13 mouse cellular contexts compared by ENCODE assay signal in genomic region chr4:125502861-125503260, GRCm38 (mm10). TPM values are rescaled to one million over a fixed set of nuclear protein-coding genes. Genes with fewer than 3 reads are reported as not detected.
DNase-seq lines count a peak whose midpoint lies in the region; ATAC-seq and TF ChIP-seq lines count a peak whose summit lies in the region.
"Had no signal": no experiment of that assay in that cellular context is flagged by ENCODE, and none has a peak within 500 bp of the region (broad histone marks: within the 10 kb centered on the region; RNA-seq: fewer than 3 reads in every experiment).

No protein-coding gene starts in this region.

- H3K27me3 ChIP-seq in limb, embryonic 14.5 days (ENCODE audit: control insufficient read depth, insufficient read depth, low read length) = peaks cover 14% of the 10 kb centered on the region; the same call in 1 of the 2 replicates

- no peaks in the 10 kb centered on the region for H3K4me1 ChIP-seq in limb, embryonic 14.5 days (ENCODE audit: control insufficient read depth, insufficient read depth, low read length)
- H3K4me1 ChIP-seq: embryonic facial prominence, embryonic 15.5 days; lung, embryonic 15.5 days had no signal

- ATAC-seq in limb, embryonic 14.5 days (ENCODE audit: low FRiP score, low read depth) = no peak
- ATAC-seq: Patski had no signal

- no peaks in the 10 kb centered on the region for H3K36me3 ChIP-seq in limb, embryonic 14.5 days (ENCODE audit: control insufficient read depth, insufficient read depth, low read length)
- H3K36me3 ChIP-seq: embryonic facial prominence, embryonic 15.5 days; hindbrain, embryonic 15.5 days; lung, embryonic 15.5 days had no signal

- no peak overlapping the region for H3K4me2 ChIP-seq in limb, embryonic 14.5 days (replicated peaks; ENCODE audit: low read depth, low read length, severe bottlenecking)
- H3K4me2 ChIP-seq: embryonic facial prominence, embryonic 15.5 days; hindbrain, embryonic 15.5 days; lung, embryonic 15.5 days had no signal

- TF ChIP-seq POLR2A in limb, embryonic 14.5 days (IDR thresholded peaks at IDR 0.05; ENCODE audit: borderline replicate concordance, extremely low read depth, insufficient read depth, insufficient read length) = no peak

- DNase-seq in adrenal gland, adult 2 months = peak; percentile 39
- DNase-seq in adrenal gland, adult 8-10 months = no peak
- peak; percentile 54 for DNase-seq in kidney, postnatal 14 days
- DNase-seq in kidney, adult 18-20 months = no peak
- peak; percentile 70 for DNase-seq in R1 (ENCODE audit: low read depth, low spot score)
- peak; percentile 78 for DNase-seq in limb, embryonic 14.5 days (ENCODE audit: low spot score)
- no peak for DNase-seq in spleen, adult 12 weeks (ENCODE audit: low spot score)
- DNase-seq in layer of hippocampus, postnatal 10 days (ENCODE audit: low spot score in 2 of 2) = no peak
- DNase-seq: layer of hippocampus, postnatal 36 days had no signal

- no peak overlapping the region for H3K27ac ChIP-seq in limb, embryonic 14.5 days (replicated peaks; ENCODE audit: low read depth, low read length)
- H3K27ac ChIP-seq: embryonic facial prominence, embryonic 15.5 days; hindbrain, embryonic 15.5 days; lung, embryonic 15.5 days had no signal

- no peaks in the 10 kb centered on the region for H3K9me3 ChIP-seq in limb, embryonic 14.5 days (ENCODE audit: control insufficient read depth, low read length)
- H3K9me3 ChIP-seq: embryonic facial prominence, embryonic 15.5 days; hindbrain, embryonic 15.5 days; lung, embryonic 15.5 days had no signal

- WGBS in limb, embryonic 14.5 days = 59% methylated on average over 8 of the region's 8 CpGs

- no peak overlapping the region for H3K4me3 ChIP-seq in limb, embryonic 14.5 days (replicated peaks; ENCODE audit: low read length)
- H3K4me3 ChIP-seq: embryonic facial prominence, embryonic 15.5 days; hindbrain, embryonic 15.5 days; lung, embryonic 15.5 days had no signal

- H3K9ac ChIP-seq in limb, embryonic 14.5 days (ENCODE audit: low read depth, low read length, severe bottlenecking) = no peak overlapping the region
- H3K9ac ChIP-seq: embryonic facial prominence, embryonic 15.5 days; hindbrain, embryonic 15.5 days; lung, embryonic 15.5 days had no signal

RNA-seq across cellular contexts. Expression of gene Grik3, which starts 12.4 kb away (rescaled TPM):
- total RNA-seq in adrenal gland, adult 2 months (2021) = under 1 TPM; 0.35 to 0.37 TPM
- 0.26 and 0.30 TPM in 2 replicates for polyA plus RNA-seq in adrenal gland, adult 2 months (2012; rRNA removed)
- total RNA-seq in adrenal gland, adult 8-10 months (2022) = under 1 TPM; 0.52 to 0.64 (median 0.60) TPM
- polyA plus RNA-seq in limb, embryonic 14.5 days (2012; rRNA removed) = 1.9 and 2.0 TPM in 2 replicates
- polyA plus RNA-seq in limb, embryonic 14.5 days (2014; fragmentation: Nextera tagmentation; extraction: Ambion mirVana) = 0.53 and 0.61 TPM in 2 replicates
- 10 to 100 TPM; 32.8 to 34.5 TPM for total RNA-seq in layer of hippocampus, postnatal 10 days (2021)
- polyA plus RNA-seq: lung, embryonic 15.5 days; Patski had no signal

Comparison
In these comparisons a context has a peak if more than half of its experiments do, and no peak if none do; other contexts are left out.
1. DNase-seq: peak in adrenal gland, adult 2 months (single experiment), kidney, postnatal 14 days (single experiment), R1 (single experiment) and limb, embryonic 14.5 days (single experiment); none in adrenal gland, adult 8-10 months (single experiment), kidney, adult 18-20 months (single experiment), spleen, adult 12 weeks (single experiment) and layer of hippocampus, postnatal 10 days (0 of 2).
2. RNA of gene Grik3, which starts 12.4 kb away (total RNA-seq): 32.8 to 34.5 TPM in layer of hippocampus, postnatal 10 days; 0.52 to 0.64 TPM in adrenal gland, adult 8-10 months and 0.35 to 0.37 TPM in adrenal gland, adult 2 months; every median in the first group is over 10 times any median in the second.